Mouse (Mus musculus): Measurements from ENCODE around the gene Fbxo24. TPM values are rescaled to one million over a fixed set of nuclear protein-coding genes. Genes with fewer than 3 reads are reported as not detected.

Gene Fbxo24
- 0.71 and 0.79 TPM in 2 replicates for polyA plus RNA-seq (2012; rRNA removed; ENCODE audit: low replicate concordance)

GRCm38 (mm10) chr5:137628498-137629305 lies at the start of gene Fbxo24, which contains the start of the genes Lrch4 and Gm20605:
Fbxo24 (minus strand) TSS chr5:137629002.
Lrch4 (plus strand) TSS chr5:137629121.
Gm20605 (plus strand) TSS chr5:137629175.

GRCm38 (mm10) chr5:137645652-137646091 lies 16.9 kb upstream of the Fbxo24 start, which contains the start of gene Irs3:
Irs3 (minus strand) TSS chr5:137645714.

GRCm38 (mm10) chr5:137641054-137641453 lies 12.3 kb upstream of the Fbxo24 start, which contains the start of gene Sap25:
Sap25 (plus strand) TSS chr5:137641334.

GRCm38 (mm10) chr5:137613550-137613949 lies 15.3 kb downstream of the Fbxo24 start, which contains the start of gene Pcolce:
Pcolce (minus strand) TSS chr5:137613784.

GRCm38 (mm10) chr5:137600619-137601364 lies 28.0 kb downstream of the Fbxo24 start, which contains the start of gene Mospd3:
Mospd3 (minus strand) TSS chr5:137601058.

GRCm38 (mm10) chr5:137569665-137570064 lies 59.1 kb downstream of the Fbxo24 start, which contains the start of gene Tfr2:
Tfr2 (plus strand) TSS chr5:137569840.

Other genes with a start within 250 kb of the Fbxo24 start
- gene Zan, start 151.9 kb downstream of the Fbxo24 start, polyA plus RNA-seq (2012; rRNA removed; ENCODE audit: low replicate concordance), result 0.19 and 0.31 TPM in 2 replicates
- gene Pop7, start 126.5 kb downstream of the Fbxo24 start, polyA plus RNA-seq (2012; rRNA removed; ENCODE audit: low replicate concordance), result 36.0 and 53.4 TPM in 2 replicates
- gene Gigyf1, start 110.5 kb downstream of the Fbxo24 start, polyA plus RNA-seq (2012; rRNA removed; ENCODE audit: low replicate concordance), result 25.9 and 42.7 TPM in 2 replicates
- not detected in 2 replicates for gene Epo, start 95.8 kb downstream of the Fbxo24 start, polyA plus RNA-seq (2012; rRNA removed; ENCODE audit: low replicate concordance)
- 882 and 932 TPM in 2 replicates for gene Gnb2, start 95.5 kb downstream of the Fbxo24 start, polyA plus RNA-seq (2012; rRNA removed; ENCODE audit: low replicate concordance)
- 0.14 and 1.6 TPM in 2 replicates for gene Actl6b, start 75.5 kb downstream of the Fbxo24 start, polyA plus RNA-seq (2012; rRNA removed; ENCODE audit: low replicate concordance)
- 5.8 and 25.3 TPM in 2 replicates for gene Tfr2, start 59.2 kb downstream of the Fbxo24 start, polyA plus RNA-seq (2012; rRNA removed; ENCODE audit: low replicate concordance)
- gene Mospd3, start 27.9 kb downstream of the Fbxo24 start, polyA plus RNA-seq (2012; rRNA removed; ENCODE audit: low replicate concordance), result 85.2 and 108 TPM in 2 replicates
- gene Pcolce, start 15.2 kb downstream of the Fbxo24 start, polyA plus RNA-seq (2012; rRNA removed; ENCODE audit: low replicate concordance), result 140 and 168 TPM in 2 replicates
- 37.2 and 60.0 TPM in 2 replicates for gene Lrch4, start 119 bp upstream of the Fbxo24 start, polyA plus RNA-seq (2012; rRNA removed; ENCODE audit: low replicate concordance)
- gene Gm20605, start 173 bp upstream of the Fbxo24 start, polyA plus RNA-seq (2012; rRNA removed; ENCODE audit: low replicate concordance), result 14.9 and 32.2 TPM in 2 replicates
- 60.1 and 83.8 TPM in 2 replicates for gene Sap25, start 12.3 kb upstream of the Fbxo24 start, polyA plus RNA-seq (2012; rRNA removed; ENCODE audit: low replicate concordance)
- 29.5 and 86.2 TPM in 2 replicates for gene Irs3, start 16.7 kb upstream of the Fbxo24 start, polyA plus RNA-seq (2012; rRNA removed; ENCODE audit: low replicate concordance)
- 32.7 and 54.1 TPM in 2 replicates for gene Agfg2, start 55.7 kb upstream of the Fbxo24 start, polyA plus RNA-seq (2012; rRNA removed; ENCODE audit: low replicate concordance)
- gene Nyap1, start 112.6 kb upstream of the Fbxo24 start, polyA plus RNA-seq (2012; rRNA removed; ENCODE audit: low replicate concordance), result 0.77 and 4.9 TPM in 2 replicates
- gene Tsc22d4, start 116.7 kb upstream of the Fbxo24 start, polyA plus RNA-seq (2012; rRNA removed; ENCODE audit: low replicate concordance), result 77.4 and 106 TPM in 2 replicates
- 24.9 and 28.3 TPM in 2 replicates for gene Ppp1r35, start 149.8 kb upstream of the Fbxo24 start, polyA plus RNA-seq (2012; rRNA removed; ENCODE audit: low replicate concordance)
- 35.8 and 48.0 TPM in 2 replicates for gene Mepce, start 158.7 kb upstream of the Fbxo24 start, polyA plus RNA-seq (2012; rRNA removed; ENCODE audit: low replicate concordance)
- gene Zcwpw1, start 158.8 kb upstream of the Fbxo24 start, polyA plus RNA-seq (2012; rRNA removed; ENCODE audit: low replicate concordance), result 1.9 and 2.5 TPM in 2 replicates
- gene Pilra, start 207.3 kb upstream of the Fbxo24 start, polyA plus RNA-seq (2012; rRNA removed; ENCODE audit: low replicate concordance), result 2.6 and 7.9 TPM in 2 replicates
- 3.9 and 6.1 TPM in 2 replicates for gene Pilrb1, start 229.1 kb upstream of the Fbxo24 start, polyA plus RNA-seq (2012; rRNA removed; ENCODE audit: low replicate concordance)
- gene Pilrb2, start 242.8 kb upstream of the Fbxo24 start, polyA plus RNA-seq (2012; rRNA removed; ENCODE audit: low replicate concordance), result 4.4 and 4.8 TPM in 2 replicates